Mouse (Mus musculus): ENCODE measurements around the gene Osbpl9. TPM values are rescaled to one million over a fixed set of nuclear protein-coding genes. Genes with fewer than 3 reads are reported as not detected.

The Osbpl9 gene
- polyA plus RNA-seq, 1 experiment from 2014 or later, result 45.0 TPM

- ATAC-seq (ENCODE audit: low FRiP score, low TSS enrichment), result peak; percentile 70
- Histone ChIP-seq H3K4me3 (ENCODE audit: low read depth, low read length) (no peak overlapping the region), H3K27me3 (ENCODE audit: control insufficient read depth, insufficient read depth, low read length) (no peaks in the 10 kb centered on the region), H3K9ac (ENCODE audit: low read length) (no peak overlapping the region), H3K36me3 (ENCODE audit: control insufficient read depth, insufficient read depth, low read length) (no peaks in the 10 kb centered on the region), H3K9me3 (ENCODE audit: control insufficient read depth, low read length) (no peaks in the 10 kb centered on the region), H3K4me1 (replicated peaks; ENCODE audit: control insufficient read depth, insufficient read depth) (no peaks in the 10 kb centered on the region), H3K4me2 (replicated peaks; ENCODE audit: low read depth) (no peak overlapping the region), H3K27ac (replicated peaks) (0 out of 2 replicates have a peak overlapping the region, but pooled peaks have one; percentile 13)
- 54% methylated on average over 2 of the region's 2 CpGs for WGBS
- no peak for TF ChIP-seq EP300 (optimal IDR thresholded peaks at IDR 0.05)
- TF ChIP-seq CTCF (IDR thresholded peaks at IDR 0.05; ENCODE audit: low read depth), result no peak
- DNase-seq (ENCODE audit: low spot score), result no peak
These were observed 76.2 kb downstream of the Osbpl9 start for GRCm38 (mm10) chr4:109125746-109126425.

GRCm38 (mm10) chr4:109122830-109123555 is 79.1 kb downstream of the Osbpl9 start:
- Histone ChIP-seq H3K4me1 (replicated peaks; ENCODE audit: control insufficient read depth, insufficient read depth) (peaks cover 3% of the 10 kb centered on the region; the same call in 1 of the 2 replicates), H3K27me3 (ENCODE audit: control insufficient read depth, insufficient read depth, low read length) (no peaks in the 10 kb centered on the region), H3K9ac (ENCODE audit: low read length) (no peak overlapping the region), H3K36me3 (ENCODE audit: control insufficient read depth, insufficient read depth, low read length) (no peaks in the 10 kb centered on the region), H3K4me3 (ENCODE audit: low read depth, low read length) (no peak overlapping the region), H3K9me3 (ENCODE audit: control insufficient read depth, low read length) (no peaks in the 10 kb centered on the region), H3K27ac (replicated peaks) (no peak overlapping the region), H3K4me2 (replicated peaks; ENCODE audit: low read depth) (no peak overlapping the region)
- 42% methylated on average over 4 of the region's 4 CpGs for WGBS
- DNase-seq (ENCODE audit: low spot score) (no peak), ATAC-seq (ENCODE audit: low FRiP score, low TSS enrichment) (peak; percentile 33; the same call in 1 of the 2 replicates)
- TF ChIP-seq EP300 (optimal IDR thresholded peaks at IDR 0.05) (no peak), CTCF (IDR thresholded peaks at IDR 0.05; ENCODE audit: low read depth) (no peak)

GRCm38 (mm10) chr4:109120735-109121134 is 81.3 kb downstream of the Osbpl9 start:
- H3K4me2 ChIP-seq (replicated peaks; ENCODE audit: low read depth), result no peak overlapping the region
- peaks cover 5% of the 10 kb centered on the region; the same call in 1 of the 2 replicates for H3K4me1 ChIP-seq (replicated peaks; ENCODE audit: control insufficient read depth, insufficient read depth)
- no peak overlapping the region for H3K9ac ChIP-seq (ENCODE audit: low read length)
- TF ChIP-seq CTCF (IDR thresholded peaks at IDR 0.05; ENCODE audit: low read depth) (no peak), EP300 (optimal IDR thresholded peaks at IDR 0.05) (no peak)
- H3K9me3 ChIP-seq (ENCODE audit: control insufficient read depth, low read length), result no peaks in the 10 kb centered on the region
- no peak overlapping the region for H3K27ac ChIP-seq (replicated peaks)
- DNase-seq (ENCODE audit: low spot score) (no peak), ATAC-seq (ENCODE audit: low FRiP score, low TSS enrichment) (no peak)
- H3K27me3 ChIP-seq (ENCODE audit: control insufficient read depth, insufficient read depth, low read length), result no peaks in the 10 kb centered on the region
- 77% methylated on average over 6 of the region's 6 CpGs for WGBS
- H3K4me3 ChIP-seq (ENCODE audit: low read depth, low read length), result no peak overlapping the region
- no peaks in the 10 kb centered on the region for H3K36me3 ChIP-seq (ENCODE audit: control insufficient read depth, insufficient read depth, low read length)

GRCm38 (mm10) chr4:109119641-109120125 is 82.4 kb downstream of the Osbpl9 start:
- Histone ChIP-seq H3K4me3 (ENCODE audit: low read depth, low read length) (no peak overlapping the region), H3K27me3 (ENCODE audit: control insufficient read depth, insufficient read depth, low read length) (no peaks in the 10 kb centered on the region), H3K27ac (replicated peaks) (no peak overlapping the region), H3K9me3 (ENCODE audit: control insufficient read depth, low read length) (no peaks in the 10 kb centered on the region), H3K4me2 (replicated peaks; ENCODE audit: low read depth) (no peak overlapping the region), H3K36me3 (ENCODE audit: control insufficient read depth, insufficient read depth, low read length) (no peaks in the 10 kb centered on the region), H3K4me1 (replicated peaks; ENCODE audit: control insufficient read depth, insufficient read depth) (peaks cover 5% of the 10 kb centered on the region), H3K9ac (ENCODE audit: low read length) (no peak overlapping the region)
- WGBS, result 83% methylated on average over 5 of the region's 5 CpGs
- TF ChIP-seq EP300 (optimal IDR thresholded peaks at IDR 0.05) (no peak), CTCF (IDR thresholded peaks at IDR 0.05; ENCODE audit: low read depth) (no peak)
- ATAC-seq (ENCODE audit: low FRiP score, low TSS enrichment), result no peak
- no peak for DNase-seq (ENCODE audit: low spot score)

- H3K27me3 ChIP-seq (ENCODE audit: control insufficient read depth, insufficient read depth, low read length), result no peaks in the 10 kb centered on the region
- peaks cover 5% of the 10 kb centered on the region for H3K4me1 ChIP-seq (replicated peaks; ENCODE audit: control insufficient read depth, insufficient read depth)
- H3K9me3 ChIP-seq (ENCODE audit: control insufficient read depth, low read length), result no peaks in the 10 kb centered on the region
- ATAC-seq (ENCODE audit: low FRiP score, low TSS enrichment) (no peak), DNase-seq (ENCODE audit: low spot score) (no peak)
- WGBS, result 4% methylated on average over 6 of the region's 6 CpGs
- H3K36me3 ChIP-seq (ENCODE audit: control insufficient read depth, insufficient read depth, low read length), result no peaks in the 10 kb centered on the region
- peak overlapping the region; percentile 66 for H3K4me2 ChIP-seq (replicated peaks; ENCODE audit: low read depth)
- peak overlapping the region; percentile 71 for H3K9ac ChIP-seq (ENCODE audit: low read length)
- H3K27ac ChIP-seq (replicated peaks), result peak overlapping the region; percentile 91
- H3K4me3 ChIP-seq (ENCODE audit: low read depth, low read length), result peak overlapping the region; percentile 60
- TF ChIP-seq CTCF (IDR thresholded peaks at IDR 0.05; ENCODE audit: low read depth) (no peak), EP300 (optimal IDR thresholded peaks at IDR 0.05) (no peak)
These were observed 83.8 kb downstream of the Osbpl9 start for GRCm38 (mm10) chr4:109118327-109118659.

Measured in stomach, postnatal 0 days (tissue).